Mouse (Mus musculus) heart, adult 2 months (tissue): ENCODE measurements around the gene Lrrc58.

Experiments used
- CTCF ChIP-seq: fragments of 200-600 bp; IDR thresholded peaks from 2 replicates; pipeline ENCODE4 v1.8.1; 2022; ENCODE audit warnings: antibody characterized with exemption, mild to moderate bottlenecking, moderate library complexity
- EP300 ChIP-seq: fragments of 200-500 bp; IDR thresholded peaks from 2 replicates; pipeline ENCODE4 v1.6.1; 2011; ENCODE audit warnings: low read depth, low read length, control low read depth; ENCODE audit not compliant: insufficient read depth
- POLR2A ChIP-seq: fragments of 200-500 bp; IDR thresholded peaks from 2 replicates; pipeline ENCODE4 v1.6.1; 2011; ENCODE audit warnings: mild to moderate bottlenecking, low read depth, low read length, control low read depth; ENCODE audit not compliant: insufficient read depth

GRCm38 (mm10) chr16:37867791-37868505 is at the start of gene Lrrc58:
- TF ChIP-seq CTCF (peak; percentile 13; the same call in 1 of the 2 replicates), POLR2A (0 out of 2 replicates have a peak, but pooled peaks have one; percentile 19), EP300 (no peak)
